Mouse (Mus musculus): ENCODE results near the gene Calm5.

- no peak for TF ChIP-seq CTCF (conservative IDR thresholded peaks at IDR 0.05; ENCODE audit: insufficient read depth, insufficient read length, low read depth, low read length)
- no peak for TF ChIP-seq POLR2A (IDR thresholded peaks at IDR 0.05; ENCODE audit: low read depth, low read length)
These were observed 9.1 kb downstream of the Calm5 start for GRCm38 (mm10) chr13:3862922-3863580.

Data from kidney, adult 2 months (tissue).